Comparison of ENCODE assay signal across 34 mouse cellular contexts in genomic region chr1:141274738-141275137, GRCm38 (mm10).
"Had no signal": no experiment of that assay in that cellular context is flagged by ENCODE, and none has a peak within 500 bp of the region (broad histone marks: within the 10 kb centered on the region; RNA-seq: fewer than 3 reads in every experiment).

No protein-coding gene starts in this region.

- H3K36me3 ChIP-seq: heart, embryonic 10.5 days; heart, embryonic 12.5 days; heart, embryonic 13.5 days; heart, embryonic 15.5 days; hindbrain, embryonic 10.5 days; hindbrain, embryonic 12.5 days; hindbrain, embryonic 13.5 days; hindbrain, embryonic 15.5 days; kidney, embryonic 15.5 days had no signal

- H3K27me3 ChIP-seq: heart, embryonic 12.5 days; heart, embryonic 13.5 days; heart, embryonic 15.5 days; hindbrain, embryonic 12.5 days; hindbrain, embryonic 13.5 days; hindbrain, embryonic 15.5 days; kidney, embryonic 15.5 days had no signal

- DNase-seq: heart, adult 2 months; heart, postnatal 10 days; heart, postnatal 14 days; heart, postnatal 36 days; heart, postnatal 4 days; kidney, adult 11 months; kidney, adult 18-20 months; kidney, adult 2 months; kidney, adult 8-10 months; kidney, adult 9 months; kidney, postnatal 10 days; kidney, postnatal 14 days; kidney, postnatal 25 days; kidney, postnatal 36 days; kidney, postnatal 4 days; layer of hippocampus, adult 9-11 months; layer of hippocampus, postnatal 36 days had no signal

- ATAC-seq: hindbrain, embryonic 16.5 days; hindbrain, postnatal 0 days; inflammation-experienced regulatory T-cells, adult 6 months had no signal

- H3K9ac ChIP-seq: heart, embryonic 12.5 days; heart, embryonic 13.5 days; heart, embryonic 15.5 days; hindbrain, embryonic 12.5 days; hindbrain, embryonic 13.5 days; hindbrain, embryonic 14.5 days; hindbrain, embryonic 15.5 days; kidney, embryonic 15.5 days had no signal

- H3K4me1 ChIP-seq: heart, embryonic 10.5 days; heart, embryonic 12.5 days; heart, embryonic 13.5 days; heart, embryonic 15.5 days; hindbrain, embryonic 10.5 days; hindbrain, embryonic 12.5 days; hindbrain, embryonic 13.5 days; hindbrain, embryonic 15.5 days; kidney, embryonic 15.5 days had no signal

- H3K4me2 ChIP-seq: heart, embryonic 11.5 days; heart, embryonic 12.5 days; heart, embryonic 13.5 days; heart, embryonic 15.5 days; hindbrain, embryonic 12.5 days; hindbrain, embryonic 13.5 days; hindbrain, embryonic 14.5 days; hindbrain, embryonic 15.5 days; kidney, embryonic 15.5 days had no signal

- H3K27ac ChIP-seq: heart, adult 2 months; heart, embryonic 10.5 days; heart, embryonic 13.5 days; heart, embryonic 15.5 days; hindbrain, embryonic 10.5 days; hindbrain, embryonic 12.5 days; hindbrain, embryonic 13.5 days; hindbrain, embryonic 14.5 days; hindbrain, embryonic 15.5 days; hindbrain, postnatal 0 days; kidney, embryonic 15.5 days; kidney, postnatal 0 days; layer of hippocampus, adult 2 months; left cerebral cortex, adult 2 months had no signal

- H3K4me3 ChIP-seq: heart, adult 2 months; heart, embryonic 10.5 days; heart, embryonic 12.5 days; heart, embryonic 13.5 days; heart, embryonic 15.5 days; hindbrain, embryonic 10.5 days; hindbrain, embryonic 12.5 days; hindbrain, embryonic 13.5 days; hindbrain, embryonic 15.5 days; kidney, embryonic 15.5 days; layer of hippocampus, adult 2 months; left cerebral cortex, adult 2 months had no signal

- H3K9me3 ChIP-seq: heart, embryonic 10.5 days; heart, embryonic 13.5 days; heart, embryonic 15.5 days; hindbrain, embryonic 10.5 days; hindbrain, embryonic 12.5 days; hindbrain, embryonic 13.5 days; hindbrain, embryonic 15.5 days; kidney, embryonic 15.5 days had no signal
